Mouse (Mus musculus): ENCODE results near the gene Rap1gap2.

Rap1gap2 gene

DNA sequence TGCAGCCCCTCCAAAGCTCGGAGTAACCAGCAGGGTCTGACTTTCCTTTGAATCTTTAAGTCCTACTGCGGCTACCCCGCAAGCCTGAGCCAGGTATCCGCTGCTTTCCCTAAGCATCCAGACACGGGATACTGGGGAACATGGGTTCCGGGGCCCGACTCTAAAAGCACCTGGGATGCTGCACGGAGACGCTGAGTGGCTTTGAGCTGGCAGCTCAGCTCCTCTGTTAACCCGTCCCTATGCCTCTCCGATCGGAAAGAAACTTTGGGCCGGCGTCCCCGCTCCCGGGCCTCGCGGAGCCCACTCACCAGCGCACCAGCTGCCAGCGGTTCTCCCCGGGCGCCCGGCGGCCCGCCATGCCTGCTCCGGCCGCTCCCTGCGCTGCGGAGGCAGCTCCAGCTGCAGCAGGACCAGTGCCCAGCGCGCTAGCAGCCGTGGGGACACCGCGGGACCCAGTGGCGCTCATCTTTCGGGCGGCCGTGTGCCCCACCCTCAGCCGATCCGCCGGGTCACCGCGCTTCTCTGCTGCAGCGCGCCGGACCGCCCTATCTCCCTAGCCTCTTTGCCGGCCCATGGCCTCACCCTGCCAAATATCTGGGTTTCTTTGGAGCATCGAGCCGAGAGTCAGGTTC, at the start of gene Rap1gap2:
Rap1gap2 (minus strand) TSS at position 371 of the 632 bp plus-strand sequence.
- peak; percentile 33 to 36 for DNase-seq

DNA sequence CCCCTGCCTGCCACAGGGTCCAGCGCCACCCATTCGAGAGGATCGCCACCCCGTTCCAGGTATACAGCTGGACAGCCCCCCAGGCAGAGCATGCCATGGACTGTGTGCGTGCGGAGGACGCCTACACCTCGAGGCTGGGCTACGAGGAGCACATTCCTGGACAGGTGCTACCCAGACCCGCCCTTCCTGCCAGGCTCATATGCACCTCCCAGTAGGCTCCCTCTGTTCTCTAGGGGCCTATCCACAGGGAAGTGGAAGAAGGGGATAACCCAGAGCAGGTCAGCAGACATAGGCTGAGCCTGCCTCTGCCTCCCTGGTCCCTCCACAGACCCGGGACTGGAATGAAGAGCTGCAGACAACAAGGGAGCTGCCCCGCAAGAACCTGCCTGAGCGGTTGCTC, 49.6 kb upstream of the Rap1gap2 start:
- DNase-seq, result no peak

DNA sequence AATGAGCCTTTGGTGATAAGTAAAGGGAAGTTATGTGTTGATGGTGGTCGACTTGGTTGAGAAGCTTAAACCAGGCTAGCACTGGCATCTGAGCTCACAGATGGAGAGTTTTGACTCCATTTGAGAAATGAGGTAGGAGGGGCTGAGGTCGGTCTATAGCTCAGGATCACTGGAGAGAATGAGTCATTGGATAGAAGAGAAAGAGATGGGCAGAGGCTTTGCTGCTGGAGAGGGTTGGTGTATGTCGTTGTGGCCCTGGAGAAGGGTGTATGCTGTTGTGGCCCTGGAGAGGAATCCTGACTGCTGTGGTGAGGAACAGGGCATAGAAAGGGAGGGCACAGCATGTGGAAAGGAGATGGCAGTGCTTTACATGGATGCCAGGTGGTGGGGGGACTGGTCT, 45.2 kb upstream of the Rap1gap2 start:
- DNase-seq, result no peak

DNA sequence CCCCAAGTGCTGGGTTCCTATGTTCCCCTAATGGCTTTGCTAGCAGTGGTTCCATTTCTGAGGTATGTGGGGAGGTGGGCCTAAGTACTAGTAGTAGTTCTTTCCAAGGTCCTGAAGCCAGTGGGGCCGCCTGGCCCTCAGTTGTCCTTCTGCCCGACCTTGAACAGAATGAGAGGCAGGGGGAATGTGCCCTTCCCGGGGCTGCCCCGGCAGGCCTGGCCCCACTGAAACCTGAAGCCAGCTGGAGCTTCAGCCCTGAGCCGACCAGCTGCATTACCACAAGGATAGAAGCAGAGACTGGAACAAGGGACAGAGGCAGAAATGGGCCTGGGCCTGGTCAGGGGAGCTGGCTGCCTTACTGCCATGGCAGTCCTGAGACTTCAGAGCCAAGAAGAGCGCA, 42.7 kb upstream of the Rap1gap2 start:
- DNase-seq, result peak in 1 of 2 experiments; percentile 34

DNA sequence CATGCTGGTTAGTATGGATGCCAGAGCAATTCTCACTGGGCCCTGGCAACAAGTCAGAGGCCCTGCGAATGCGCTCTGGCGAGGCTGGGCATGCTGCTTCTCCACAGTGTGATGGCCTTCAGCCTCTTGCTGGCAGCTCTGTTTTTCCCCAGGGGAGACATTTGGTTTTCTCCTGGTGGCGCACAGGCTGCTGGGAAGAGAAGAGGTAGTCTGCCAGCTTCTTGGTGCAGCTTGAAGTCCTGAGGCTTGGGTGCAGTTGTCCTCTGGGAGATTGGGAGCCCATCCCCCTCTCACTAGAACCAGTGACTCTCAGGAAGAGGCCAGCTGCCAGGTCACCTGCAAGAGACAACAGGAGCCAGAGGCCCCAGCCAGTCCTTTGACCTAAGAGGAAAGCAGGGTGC, 42.1 kb upstream of the Rap1gap2 start:
- peak in 1 of 2 experiments; percentile 19 for DNase-seq

DNA sequence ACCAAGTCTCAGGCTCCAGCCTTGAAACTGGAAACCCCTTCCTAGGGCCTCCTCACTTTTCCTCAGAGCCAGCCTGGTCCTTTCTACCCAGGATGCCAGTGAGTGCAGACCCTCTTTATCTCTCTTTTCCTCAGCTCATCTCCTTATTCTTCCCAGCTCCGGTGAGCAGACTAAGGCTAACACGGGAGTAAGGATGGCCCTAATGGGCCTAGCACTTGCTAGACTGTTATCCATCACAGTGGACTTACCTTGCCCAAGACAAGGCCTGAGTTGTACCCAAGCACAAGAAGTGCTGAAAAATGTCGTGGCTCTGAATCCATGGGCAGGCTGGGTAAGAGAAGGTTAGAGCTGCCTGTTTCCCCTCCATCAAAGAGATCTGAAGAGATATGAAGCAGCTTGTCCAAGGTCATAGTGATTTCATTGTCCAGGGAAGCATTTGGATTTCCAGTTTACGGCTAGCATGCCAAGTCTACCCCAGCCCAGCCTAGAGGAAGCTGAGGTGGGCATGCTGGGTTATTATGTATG, 39.9 kb upstream of the Rap1gap2 start:
- DNase-seq, result no peak

DNA sequence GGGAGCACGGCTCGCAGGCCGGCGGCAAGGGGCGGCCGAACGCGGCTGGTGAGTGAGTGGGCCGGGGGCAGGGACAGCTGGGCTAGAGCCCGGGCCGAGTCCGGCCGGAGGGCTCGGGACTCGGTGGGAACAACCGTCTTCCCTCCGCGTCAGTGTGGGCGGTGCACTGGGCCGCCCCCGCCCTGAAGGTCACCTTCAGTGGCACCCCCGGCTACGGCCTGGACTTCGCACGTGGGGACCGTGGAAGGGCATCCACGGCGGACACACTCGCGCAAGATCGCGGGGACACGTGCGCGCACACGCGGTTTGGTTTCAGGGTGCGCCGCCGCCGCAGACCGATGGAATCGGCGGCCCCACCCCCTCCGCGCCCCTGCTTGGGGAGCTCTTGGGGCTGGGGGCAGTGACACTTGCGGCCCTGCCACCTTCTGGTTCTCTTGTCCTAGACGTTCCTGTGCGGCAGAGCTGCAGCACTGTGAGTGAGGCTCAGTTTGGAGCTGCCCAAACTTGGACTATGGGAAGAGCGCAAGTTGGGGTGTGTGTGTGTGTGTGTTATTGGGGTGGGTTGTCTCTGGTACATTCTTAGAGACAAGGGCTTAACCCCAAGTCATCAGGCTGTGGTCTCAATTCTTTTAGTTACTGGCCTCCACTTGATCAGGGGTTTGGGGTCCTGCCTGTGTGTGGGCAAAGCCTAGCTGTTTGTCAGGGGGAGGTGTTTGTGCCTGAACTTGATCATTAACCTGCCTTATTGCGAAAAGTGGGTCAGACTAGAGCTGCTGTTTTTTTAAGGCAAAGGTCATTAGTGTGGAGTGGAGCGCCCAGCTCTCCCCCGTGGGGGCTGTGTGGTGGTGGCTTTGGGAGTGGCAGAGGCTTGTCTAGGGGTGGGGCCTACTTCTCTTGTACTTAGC, 39.2 kb upstream of the Rap1gap2 start:
- DNase-seq, result peak; percentile 55 to 71

DNA sequence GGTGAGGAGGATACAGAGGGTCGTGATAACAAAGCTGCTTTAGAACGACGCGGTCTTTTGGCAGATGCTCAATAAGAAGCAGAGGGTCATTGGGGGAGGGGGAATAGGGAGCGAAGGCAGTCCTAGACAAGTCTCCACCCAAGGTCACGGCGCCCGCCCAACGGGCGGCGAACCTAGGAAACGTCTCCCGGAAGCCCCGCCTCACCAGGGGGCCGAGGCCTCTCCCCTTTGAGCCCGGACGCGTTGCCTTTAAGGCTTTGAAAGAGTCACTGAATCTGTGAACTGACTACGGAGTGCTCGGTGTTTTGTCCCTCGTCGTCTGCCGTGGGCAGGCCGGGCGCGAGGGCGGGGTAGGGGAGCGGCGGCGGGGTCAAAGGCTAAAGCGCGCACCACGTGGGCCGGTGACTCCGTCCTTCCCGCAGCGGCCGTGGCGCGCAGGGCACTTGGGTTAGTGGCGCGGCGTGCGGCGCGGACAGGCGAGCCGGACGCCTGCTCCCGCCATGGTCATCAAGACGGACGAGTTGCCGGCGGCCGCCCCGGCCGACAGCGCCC, 38.5 kb upstream of the Rap1gap2 start, which contains the start of gene Cluh:
Cluh (plus strand) TSS at position 401 of the 552 bp plus-strand sequence.
- DNase-seq, result peak; percentile 98 to 99

DNA sequence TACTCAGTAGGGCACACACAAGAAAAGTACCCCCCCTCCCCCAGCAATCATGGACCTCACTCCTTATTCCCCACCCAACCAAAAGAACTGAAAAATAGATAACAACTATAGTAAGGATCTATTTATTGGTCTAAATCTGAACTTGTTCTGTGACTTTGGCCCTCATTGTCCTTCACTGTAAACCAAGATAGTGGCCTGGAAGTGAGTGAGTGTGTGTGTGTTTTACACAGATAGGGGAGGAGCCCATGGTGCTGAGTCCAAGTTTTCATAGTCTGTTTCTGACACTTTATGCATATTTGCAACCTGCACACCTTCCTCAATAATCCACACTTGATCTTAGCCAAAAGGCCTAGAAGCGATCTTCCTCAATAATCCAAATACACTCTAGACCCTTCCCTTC, 38.0 kb upstream of the Rap1gap2 start:
- DNase-seq, result no peak

DNA sequence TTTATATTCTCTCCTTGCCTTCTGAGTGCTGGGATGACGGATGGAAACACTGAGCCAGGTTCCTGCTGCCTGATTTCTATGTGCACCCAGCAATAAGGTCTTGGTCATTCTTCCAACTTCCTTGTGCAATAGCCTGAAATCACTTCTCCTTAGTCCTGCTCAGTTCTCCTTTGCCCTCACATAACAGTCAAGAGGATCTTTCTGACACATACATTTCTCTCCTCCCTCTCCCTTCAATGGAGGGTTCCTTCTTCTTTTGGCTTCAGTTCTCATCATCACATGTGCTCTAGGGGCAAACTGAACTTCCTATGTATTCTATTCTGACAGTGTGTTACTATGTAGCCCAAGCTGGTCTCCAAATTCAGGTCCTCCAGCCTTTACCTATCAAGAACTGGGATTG, 37.3 kb upstream of the Rap1gap2 start:
- no peak for DNase-seq

DNA sequence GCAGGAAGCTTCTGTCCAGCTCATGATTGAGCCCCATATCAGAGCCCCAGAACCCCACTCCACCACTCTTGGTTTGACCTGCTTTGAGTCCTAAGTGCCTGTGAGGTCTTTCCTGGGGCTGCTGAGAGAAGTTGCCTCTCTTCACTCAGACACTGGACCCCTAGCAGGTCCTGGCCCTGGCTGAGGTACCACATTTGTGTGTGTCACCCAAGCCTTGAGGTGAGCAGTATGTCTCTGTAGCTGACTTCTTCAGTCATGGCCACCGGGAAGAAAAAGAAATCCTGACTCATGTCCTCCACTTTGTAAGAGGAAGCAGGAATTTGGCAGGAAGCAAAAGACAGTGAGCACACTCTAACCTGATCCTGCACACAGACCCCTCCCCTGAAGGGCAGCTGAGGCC, 28.9 kb upstream of the Rap1gap2 start:
- DNase-seq, result no peak

DNA sequence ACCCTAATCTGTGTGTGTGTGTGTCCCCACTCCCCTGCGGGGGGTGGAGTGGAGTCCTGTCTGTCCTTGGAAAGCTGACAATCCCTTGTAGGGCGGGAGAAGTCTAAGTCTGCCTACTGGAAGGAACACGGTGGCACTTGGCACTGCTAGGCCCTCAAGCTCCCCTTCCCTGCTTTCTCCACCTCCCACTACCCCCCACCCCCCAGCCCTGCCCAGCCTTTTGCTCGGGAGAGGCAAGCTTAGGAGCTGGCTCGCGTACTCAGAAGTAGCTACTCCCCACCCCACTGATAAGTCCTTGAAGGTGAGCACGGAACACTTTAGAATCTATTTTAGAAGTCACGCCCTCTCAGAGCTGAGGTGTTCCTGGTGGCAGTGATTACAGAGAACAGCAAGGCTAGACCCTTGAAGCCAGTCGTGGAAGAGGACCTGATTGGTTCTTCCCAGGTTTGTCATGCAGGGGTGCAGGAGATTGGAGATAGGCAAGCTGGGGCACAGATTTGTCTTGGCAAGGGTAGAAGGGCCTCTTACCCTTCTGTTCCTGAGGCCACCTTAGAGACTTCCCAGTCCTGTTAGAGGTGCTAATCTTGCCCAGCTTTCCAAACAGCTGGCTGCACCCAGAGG, 28.2 kb upstream of the Rap1gap2 start:
- DNase-seq, result no peak

DNA sequence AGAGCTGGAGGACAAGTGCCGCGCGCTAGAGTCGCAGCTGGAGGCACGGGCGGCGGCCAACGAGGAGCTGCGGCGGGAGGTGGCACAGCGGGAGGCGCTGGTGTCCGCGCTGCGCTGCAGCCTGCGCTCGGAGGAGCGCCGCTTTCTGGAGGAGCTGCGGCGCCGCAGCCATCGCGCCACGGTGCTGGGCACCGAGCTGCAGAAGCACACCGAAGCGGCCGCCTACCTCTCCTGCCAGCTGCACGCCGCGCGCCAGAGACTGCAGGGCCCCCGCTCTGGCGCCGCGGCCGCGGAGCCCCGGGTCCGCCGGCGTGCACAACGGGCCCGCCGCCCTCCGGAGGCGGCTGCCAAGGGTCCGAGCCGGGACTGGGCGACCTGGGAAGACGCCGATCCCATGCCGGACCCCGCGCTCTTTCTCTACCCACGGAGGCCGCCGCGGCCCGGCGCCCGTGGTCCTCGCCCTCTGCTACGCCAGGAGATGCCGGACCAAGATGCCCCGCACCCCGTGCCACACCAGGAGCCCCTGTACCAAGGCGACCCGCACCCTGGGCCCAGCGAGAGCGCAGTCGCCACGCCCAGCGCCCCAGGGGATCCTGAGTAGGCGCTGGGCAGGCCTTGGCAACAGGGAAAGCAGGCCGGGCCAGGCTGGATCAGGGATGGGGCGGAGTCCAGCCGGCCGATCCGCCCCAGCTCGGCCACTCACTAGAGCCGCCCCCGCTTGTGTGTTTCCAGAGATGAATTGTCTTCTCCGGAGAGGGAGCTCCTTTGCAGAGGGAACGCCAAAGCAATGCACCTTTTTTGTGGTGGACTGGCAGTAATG, 27.5 kb upstream of the Rap1gap2 start:
- DNase-seq, result peak; percentile 81 to 89

DNA sequence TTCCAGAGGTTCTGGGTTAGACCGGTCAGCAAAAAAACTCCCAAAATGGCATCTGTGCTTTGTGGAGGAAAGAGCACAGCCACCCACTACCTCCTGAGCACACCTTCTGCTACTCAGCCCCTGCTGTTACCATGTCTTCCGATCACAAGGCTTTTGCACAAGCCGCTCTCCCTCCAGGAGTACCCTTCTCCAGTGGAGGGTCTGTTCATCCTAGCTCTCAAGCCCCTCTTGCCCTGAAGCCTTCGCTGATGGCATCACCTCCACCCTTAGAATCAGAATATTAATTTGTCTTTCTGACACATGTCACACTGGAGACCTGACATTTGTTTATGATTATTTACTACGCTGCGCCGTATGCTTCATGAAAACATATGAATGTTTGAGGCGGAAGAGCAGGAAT, 26.8 kb upstream of the Rap1gap2 start:
- no peak for DNase-seq

DNA sequence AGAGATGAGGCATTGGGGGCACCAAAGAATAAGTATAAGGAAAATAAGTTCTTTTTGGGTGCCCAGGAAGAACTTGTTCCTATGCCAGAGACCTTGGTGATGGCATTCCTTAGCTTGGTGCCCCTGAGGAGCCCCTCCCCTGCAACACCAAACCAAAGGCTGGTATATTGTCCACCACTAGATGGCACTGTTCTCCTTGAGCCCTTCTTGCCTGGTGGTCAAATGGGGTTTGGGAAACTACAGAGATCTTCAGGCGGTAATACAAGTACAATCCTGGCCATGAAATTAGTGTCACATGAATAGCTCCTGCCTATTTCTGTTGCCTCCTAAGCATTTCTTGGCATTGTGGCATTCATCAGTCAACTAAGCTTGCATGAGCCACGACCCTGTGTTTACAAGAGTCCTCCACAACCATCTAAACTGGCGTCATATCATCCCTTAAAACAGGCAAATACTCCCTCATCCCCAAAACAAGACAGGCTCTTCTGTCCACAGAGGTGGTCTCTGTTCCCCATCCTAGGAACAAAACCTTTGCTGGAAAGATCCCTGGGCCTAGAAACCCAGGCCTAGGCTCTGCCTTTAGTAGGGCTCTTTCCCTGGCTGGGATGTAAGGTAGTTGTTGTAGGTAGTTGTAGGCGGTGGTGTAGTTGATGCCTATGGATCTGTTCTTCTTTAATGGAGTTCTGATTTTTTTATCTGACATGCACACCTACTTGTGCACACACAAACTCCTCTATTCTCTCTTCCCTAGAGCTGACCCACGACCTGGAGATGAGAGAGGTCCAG, 24.0 kb upstream of the Rap1gap2 start:
- DNase-seq, result peak; percentile 67 to 77

DNA sequence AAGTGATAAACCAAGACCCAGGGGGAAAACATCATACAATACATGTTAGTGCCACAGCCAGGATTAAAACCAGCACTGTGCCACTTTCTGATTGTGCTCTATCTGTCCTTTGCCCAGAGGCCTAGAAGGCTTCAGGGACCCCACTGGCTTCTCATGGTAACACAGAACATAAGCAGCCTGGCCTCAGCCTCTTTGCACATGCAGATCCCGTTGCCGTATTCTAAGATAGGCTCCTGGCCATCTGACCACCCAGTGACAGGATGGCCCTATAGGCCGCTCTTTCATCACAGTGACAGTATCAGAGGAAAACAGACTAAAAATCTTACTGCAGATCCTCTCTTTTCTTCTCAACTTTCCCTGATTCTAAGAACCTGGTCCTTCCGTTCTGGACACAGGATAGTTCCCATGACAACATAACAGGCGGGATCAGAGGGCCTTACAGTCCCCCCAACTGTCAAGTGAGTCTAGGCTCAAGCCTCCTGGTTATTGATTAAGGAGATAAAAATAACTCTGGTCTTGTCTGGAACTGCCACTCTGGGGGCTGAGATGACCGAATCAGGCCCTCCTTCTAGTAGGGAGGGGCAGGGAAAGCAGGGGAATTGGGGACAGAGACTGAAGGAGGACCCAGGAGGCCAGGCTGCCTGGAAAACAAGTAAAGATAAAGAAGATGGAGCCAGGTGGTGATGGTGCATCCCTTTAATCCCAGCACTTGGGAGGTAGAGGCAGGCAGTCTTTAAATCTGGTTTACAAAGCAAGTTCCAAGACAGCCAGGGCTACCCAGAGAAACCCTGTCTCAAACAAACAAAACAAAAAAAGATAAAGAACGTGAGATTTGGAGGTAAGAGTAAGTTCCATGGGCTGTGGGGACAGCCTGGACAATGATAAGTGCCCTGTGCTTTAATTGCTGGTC, 21.4 kb upstream of the Rap1gap2 start:
- DNase-seq, result no peak

DNA sequence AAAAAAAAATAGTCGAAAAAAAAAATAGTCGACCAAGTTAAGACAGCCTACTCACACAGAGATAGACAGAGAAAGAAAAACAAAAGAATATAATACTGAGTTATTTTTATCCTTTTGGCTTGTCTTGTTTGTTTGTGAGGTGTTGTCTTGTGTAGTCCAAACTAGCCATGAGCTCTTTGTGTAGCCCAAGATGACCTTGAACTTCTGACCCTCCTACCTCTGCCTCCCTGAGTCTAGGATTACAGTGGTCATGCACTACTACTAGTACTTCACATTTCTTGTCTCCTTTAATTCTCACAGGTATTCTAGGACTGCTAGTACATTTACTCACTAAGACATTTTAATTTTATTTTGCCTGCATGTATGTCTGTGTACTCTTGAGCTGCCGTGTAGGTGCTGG, 16.8 kb upstream of the Rap1gap2 start:
- no peak for DNase-seq

DNA sequence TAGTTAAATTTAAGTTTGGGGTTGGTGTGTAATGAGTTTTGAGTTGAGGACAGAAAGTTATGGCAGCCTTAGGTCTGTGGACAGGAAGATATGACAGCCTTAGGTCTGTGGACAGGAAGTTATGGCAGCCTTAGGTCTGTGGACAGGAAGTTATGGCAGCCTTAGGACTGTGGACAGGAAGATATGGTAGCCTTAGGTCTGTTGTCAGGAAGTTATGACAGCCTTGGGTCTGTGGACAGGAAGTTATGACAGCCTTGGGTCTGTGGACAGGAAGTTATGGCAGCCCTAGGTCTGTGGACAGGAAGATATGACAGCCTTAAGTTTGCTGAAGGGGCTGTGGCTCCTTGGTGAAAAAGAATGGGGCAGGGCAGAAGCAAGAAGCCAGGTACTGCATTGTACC, 14.6 kb upstream of the Rap1gap2 start:
- DNase-seq, result no peak

DNA sequence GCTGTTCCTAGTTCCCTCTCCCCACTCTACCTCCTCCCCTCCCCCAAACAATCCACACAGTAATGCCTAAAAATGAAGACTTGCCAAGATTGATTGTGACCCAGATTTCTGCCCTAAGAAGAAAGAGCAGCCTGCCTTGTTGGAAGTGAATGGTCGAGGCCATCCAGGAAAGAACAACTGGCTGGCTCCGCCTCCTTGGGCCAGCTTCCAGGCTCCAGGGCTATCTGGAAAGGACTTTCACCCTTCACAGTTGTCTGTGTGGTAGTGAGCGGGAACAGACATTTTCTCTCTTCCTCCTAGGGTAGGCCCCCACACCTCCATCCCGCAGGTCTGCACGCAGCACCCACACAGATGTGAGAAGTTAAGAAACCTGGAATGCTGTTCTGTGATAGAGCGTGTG, 13.0 kb upstream of the Rap1gap2 start:
- peak; percentile 54 to 63 for DNase-seq

DNA sequence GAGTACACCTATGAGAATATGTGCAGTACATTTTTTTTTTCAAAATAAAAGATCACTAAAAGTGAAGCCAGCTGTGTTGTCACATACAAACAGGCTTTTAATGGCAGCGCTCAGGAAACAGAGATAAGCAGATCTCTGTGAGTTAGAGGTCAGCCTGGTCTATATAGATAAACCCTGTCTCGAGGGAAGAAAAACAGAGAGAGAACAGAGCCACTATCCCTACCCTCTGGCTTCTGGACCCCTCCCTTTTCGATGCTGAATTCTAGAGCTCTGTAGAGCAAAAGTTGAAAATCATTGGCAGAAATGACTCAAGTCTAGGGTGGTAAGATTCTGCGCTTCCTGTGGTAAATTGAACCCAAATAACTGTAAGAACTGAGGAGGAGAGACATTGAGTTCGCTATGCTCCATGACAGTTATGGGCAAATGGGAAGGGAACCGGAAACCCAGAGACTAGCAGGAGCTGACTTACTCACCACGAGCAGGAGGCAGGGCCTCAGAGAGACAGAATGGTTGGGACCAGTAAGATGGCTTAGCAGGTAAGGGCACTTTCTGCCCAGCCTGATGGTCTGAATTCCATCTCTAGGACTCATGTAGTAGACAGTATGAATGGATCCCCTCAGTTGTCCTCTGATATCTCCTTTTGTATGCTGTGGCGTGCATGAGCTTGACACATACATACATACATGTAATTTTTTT, 11.4 kb upstream of the Rap1gap2 start:
- no peak for DNase-seq
